Mouse (Mus musculus): ENCODE results near the gene Nufip2. TPM values are rescaled to one million over a fixed set of nuclear protein-coding genes. Genes with fewer than 3 reads are reported as not detected.

Gene Nufip2
- polyA plus RNA-seq, 1 experiment from 2014 or later, result 5.2 TPM

DNA sequence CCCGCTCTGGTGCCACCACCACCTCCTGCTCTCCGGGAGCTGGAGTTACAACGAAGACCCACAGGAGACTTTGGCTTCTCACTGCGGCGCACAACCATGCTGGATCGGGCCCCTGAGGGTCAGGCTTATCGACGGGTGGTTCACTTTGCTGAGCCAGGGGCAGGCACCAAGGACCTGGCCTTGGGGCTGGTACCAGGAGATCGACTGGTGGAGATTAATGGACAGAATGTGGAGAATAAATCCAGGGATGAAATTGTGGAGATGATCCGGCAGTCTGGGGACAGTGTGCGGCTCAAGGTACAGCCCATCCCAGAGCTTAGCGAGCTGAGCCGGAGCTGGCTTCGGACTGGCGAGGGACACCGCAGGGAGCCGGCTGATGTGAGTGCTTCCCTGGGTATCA lies 92.0 kb downstream of the Nufip2 start:
- H3K9ac ChIP-seq, result no peak overlapping the region
- no peak overlapping the region for H3K4me3 ChIP-seq
- no peak overlapping the region for H3K27ac ChIP-seq
- WGBS, result 93% methylated on average over 17 of the region's 17 CpGs
- ATAC-seq (ENCODE audit: insufficient number of reproducible peaks, low FRiP score, low TSS enrichment, low read depth), result no peak
- peaks cover 22% of the 10 kb centered on the region for H3K36me3 ChIP-seq
- H3K9me3 ChIP-seq, result no peaks in the 10 kb centered on the region
- peaks cover 11% of the 10 kb centered on the region for H3K4me1 ChIP-seq
- no peak overlapping the region for H3K4me2 ChIP-seq
- H3K27me3 ChIP-seq, result no peaks in the 10 kb centered on the region

GRCm38 (mm10) chr11:77779240-77779639 lies 93.3 kb downstream of the Nufip2 start:
- Histone ChIP-seq H3K4me1 (peaks cover 24% of the 10 kb centered on the region), H3K27ac (no peak overlapping the region), H3K4me3 (no peak overlapping the region), H3K36me3 (peaks cover 22% of the 10 kb centered on the region), H3K9me3 (no peaks in the 10 kb centered on the region), H3K27me3 (no peaks in the 10 kb centered on the region), H3K4me2 (no peak overlapping the region), H3K9ac (no peak overlapping the region)
- WGBS, result 63% methylated on average over 1 of the region's 1 CpGs
- ATAC-seq (ENCODE audit: insufficient number of reproducible peaks, low FRiP score, low TSS enrichment, low read depth), result no peak

GRCm38 (mm10) chr11:77781088-77781487 lies 95.1 kb downstream of the Nufip2 start:
- Histone ChIP-seq H3K27ac (no peak overlapping the region), H3K36me3 (peaks cover 24% of the 10 kb centered on the region), H3K27me3 (no peaks in the 10 kb centered on the region), H3K9me3 (no peaks in the 10 kb centered on the region), H3K9ac (no peak overlapping the region), H3K4me3 (no peak overlapping the region), H3K4me1 (peaks cover 35% of the 10 kb centered on the region), H3K4me2 (no peak overlapping the region)
- 81% methylated on average over 7 of the region's 7 CpGs for WGBS
- no peak for ATAC-seq (ENCODE audit: insufficient number of reproducible peaks, low FRiP score, low TSS enrichment, low read depth)

- peaks cover 24% of the 10 kb centered on the region for H3K36me3 ChIP-seq
- H3K27me3 ChIP-seq, result no peaks in the 10 kb centered on the region
- peaks cover 40% of the 10 kb centered on the region for H3K4me1 ChIP-seq
- H3K9me3 ChIP-seq, result no peaks in the 10 kb centered on the region
- H3K4me3 ChIP-seq, result no peak overlapping the region
- H3K27ac ChIP-seq, result no peak overlapping the region
- WGBS, result 73% methylated on average over 7 of the region's 7 CpGs
- no peak overlapping the region for H3K4me2 ChIP-seq
- no peak for ATAC-seq (ENCODE audit: insufficient number of reproducible peaks, low FRiP score, low TSS enrichment, low read depth)
- H3K9ac ChIP-seq, result no peak overlapping the region
Measured at GRCm38 (mm10) chr11:77782104-77782815, 96.3 kb downstream of the Nufip2 start.

GRCm38 (mm10) chr11:77783211-77783746 lies 97.3 kb downstream of the Nufip2 start:
- 52% methylated on average over 10 of the region's 10 CpGs for WGBS
- H3K27ac ChIP-seq, result peak overlapping the region; percentile 85
- H3K36me3 ChIP-seq, result peaks cover 14% of the 10 kb centered on the region
- H3K9me3 ChIP-seq, result no peaks in the 10 kb centered on the region
- peaks cover 43% of the 10 kb centered on the region for H3K4me1 ChIP-seq
- no peak for ATAC-seq (ENCODE audit: insufficient number of reproducible peaks, low FRiP score, low TSS enrichment, low read depth)
- no peak overlapping the region for H3K9ac ChIP-seq
- peak overlapping the region; percentile 17; the same call in 1 of the 2 replicates for H3K4me2 ChIP-seq
- no peak overlapping the region for H3K4me3 ChIP-seq
- H3K27me3 ChIP-seq, result no peaks in the 10 kb centered on the region

DNA sequence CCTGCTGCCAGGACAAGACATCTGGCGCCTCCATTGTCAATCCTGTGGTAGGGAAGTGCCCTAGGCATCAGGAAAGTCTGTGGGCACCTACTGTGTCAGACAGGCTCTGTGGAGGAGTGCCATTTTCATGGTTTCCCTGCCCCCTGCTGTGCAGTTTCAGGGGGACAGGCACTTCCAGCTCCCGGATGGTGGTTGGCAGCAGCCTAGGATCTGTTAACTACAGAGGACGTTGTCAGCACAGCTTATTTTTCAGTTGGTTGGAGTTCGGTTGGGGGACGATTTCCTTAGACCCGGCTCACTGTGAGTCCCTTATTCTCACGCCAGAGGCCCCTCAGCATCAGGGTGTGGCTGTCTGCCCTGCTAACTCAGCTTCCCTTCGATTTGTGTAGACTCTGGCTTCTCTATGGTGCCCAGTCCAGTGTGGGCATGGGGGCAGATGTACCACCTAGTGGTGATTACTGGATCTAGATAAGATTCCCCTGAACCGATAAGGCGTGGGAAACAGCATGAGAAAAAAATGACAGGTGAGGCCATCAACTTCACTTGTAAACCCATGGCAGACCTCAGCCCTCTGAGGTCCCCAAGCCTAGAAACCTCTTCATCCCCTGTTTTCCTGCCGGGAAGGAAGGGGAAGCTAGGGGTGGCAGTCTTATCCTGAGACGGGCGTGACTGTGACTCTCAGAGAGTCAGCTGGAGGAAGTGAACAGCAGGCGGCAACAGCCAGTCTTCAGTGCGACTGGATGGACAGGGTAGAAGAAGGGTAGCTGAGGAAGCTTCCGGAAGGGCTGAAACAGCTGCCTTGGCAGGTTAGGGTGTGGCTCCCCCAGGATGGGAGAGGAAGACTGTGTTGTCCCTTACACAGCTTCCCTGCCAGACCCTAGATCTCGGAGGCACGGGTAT lies 98.0 kb downstream of the Nufip2 start:
- Histone ChIP-seq H3K9me3 (no peaks in the 10 kb centered on the region), H3K4me1 (peaks cover 43% of the 10 kb centered on the region), H3K27me3 (no peaks in the 10 kb centered on the region), H3K27ac (peak overlapping the region; percentile 85), H3K9ac (no peak overlapping the region), H3K4me2 (peak overlapping the region; percentile 17; the same call in 1 of the 2 replicates), H3K4me3 (no peak overlapping the region), H3K36me3 (peaks cover 9% of the 10 kb centered on the region)
- WGBS, result 46% methylated on average over 18 of the region's 18 CpGs
- ATAC-seq (ENCODE audit: insufficient number of reproducible peaks, low FRiP score, low TSS enrichment, low read depth), result peak; percentile 31; the same call in 1 of the 2 replicates

- H3K4me1 ChIP-seq, result peaks cover 44% of the 10 kb centered on the region
- peaks cover 9% of the 10 kb centered on the region; the same call in 1 of the 2 replicates for H3K36me3 ChIP-seq
- H3K4me2 ChIP-seq, result no peak overlapping the region
- WGBS, result 74% methylated on average over 9 of the region's 9 CpGs
- H3K27ac ChIP-seq, result peak overlapping the region; percentile 85
- no peaks in the 10 kb centered on the region for H3K9me3 ChIP-seq
- no peak overlapping the region for H3K9ac ChIP-seq
- H3K27me3 ChIP-seq, result no peaks in the 10 kb centered on the region
- no peak for ATAC-seq (ENCODE audit: insufficient number of reproducible peaks, low FRiP score, low TSS enrichment, low read depth)
- no peak overlapping the region for H3K4me3 ChIP-seq
Measured at GRCm38 (mm10) chr11:77784894-77785293, 98.9 kb downstream of the Nufip2 start.

DNA sequence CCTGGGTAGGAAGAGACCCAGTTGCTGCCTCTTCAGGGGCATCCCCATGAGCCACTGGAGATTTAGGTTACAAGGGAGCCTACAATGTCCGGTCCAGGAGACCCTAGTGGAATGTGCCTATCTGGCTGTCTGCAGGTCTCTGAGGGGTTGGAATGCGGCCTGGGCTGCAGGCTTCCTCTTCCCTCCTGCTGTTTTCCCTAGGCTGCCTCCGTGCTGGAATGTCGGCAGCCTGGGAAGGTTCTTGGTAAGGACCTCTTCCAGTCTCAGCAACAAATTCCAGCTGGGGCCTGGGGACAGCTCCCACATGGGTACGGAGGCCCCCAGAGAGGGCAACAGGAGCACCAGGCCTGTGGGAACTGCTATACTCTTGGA lies 99.4 kb downstream of the Nufip2 start:
- Histone ChIP-seq H3K4me2 (no peak overlapping the region; the same call in 1 of the 2 replicates), H3K4me3 (no peak overlapping the region), H3K27me3 (no peaks in the 10 kb centered on the region), H3K27ac (peak overlapping the region; percentile 85), H3K36me3 (peaks cover 9% of the 10 kb centered on the region; the same call in 1 of the 2 replicates), H3K4me1 (peaks cover 48% of the 10 kb centered on the region), H3K9me3 (no peaks in the 10 kb centered on the region), H3K9ac (0 out of 2 replicates have a peak overlapping the region, but pooled peaks have one; percentile 7)
- WGBS, result 20% methylated on average over 5 of the region's 5 CpGs
- no peak for ATAC-seq (ENCODE audit: insufficient number of reproducible peaks, low FRiP score, low TSS enrichment, low read depth)

- no peak for ATAC-seq (ENCODE audit: insufficient number of reproducible peaks, low FRiP score, low TSS enrichment, low read depth)
- Histone ChIP-seq H3K4me3 (no peak overlapping the region), H3K27me3 (no peaks in the 10 kb centered on the region), H3K9ac (0 out of 2 replicates have a peak overlapping the region, but pooled peaks have one; percentile 7), H3K27ac (peak overlapping the region; percentile 85), H3K4me2 (no peak overlapping the region; the same call in 1 of the 2 replicates), H3K36me3 (peaks cover 5% of the 10 kb centered on the region; the same call in 1 of the 2 replicates), H3K4me1 (peaks cover 54% of the 10 kb centered on the region), H3K9me3 (no peaks in the 10 kb centered on the region)
- WGBS, result 48% methylated on average over 7 of the region's 7 CpGs
Measured at GRCm38 (mm10) chr11:77785768-77786561, 100.0 kb downstream of the Nufip2 start.

GRCm38 (mm10) chr11:77787707-77788106 lies 101.8 kb downstream of the Nufip2 start, which contains the start of gene Gm10277:
Gm10277 (minus strand) TSS chr11:77787747.
- peaks cover 5% of the 10 kb centered on the region; the same call in 1 of the 2 replicates for H3K36me3 ChIP-seq
- 79% methylated on average over 5 of the region's 5 CpGs for WGBS
- ATAC-seq (ENCODE audit: insufficient number of reproducible peaks, low FRiP score, low TSS enrichment, low read depth), result no peak
- no peak within 1 kb of the TSS for H3K9ac ChIP-seq
- H3K4me3 ChIP-seq, result no peak within 1 kb of the TSS
- H3K9me3 ChIP-seq, result no peaks in the 10 kb centered on the region
- peak within 1 kb of the TSS; percentile 85; the same call in 1 of the 2 replicates for H3K27ac ChIP-seq
- peaks cover 71% of the 10 kb centered on the region for H3K4me1 ChIP-seq
- no peaks in the 10 kb centered on the region for H3K27me3 ChIP-seq
- no peak within 1 kb of the TSS for H3K4me2 ChIP-seq

GRCm38 (mm10) chr11:77789512-77789911 lies 103.6 kb downstream of the Nufip2 start:
- H3K27me3 ChIP-seq, result no peaks in the 10 kb centered on the region
- H3K4me1 ChIP-seq, result peaks cover 61% of the 10 kb centered on the region
- H3K27ac ChIP-seq, result no peak overlapping the region
- no peaks in the 10 kb centered on the region for H3K9me3 ChIP-seq
- no peak overlapping the region for H3K4me3 ChIP-seq
- no peak overlapping the region for H3K9ac ChIP-seq
- 76% methylated on average over 5 of the region's 5 CpGs for WGBS
- no peak for ATAC-seq (ENCODE audit: insufficient number of reproducible peaks, low FRiP score, low TSS enrichment, low read depth)
- peaks cover 5% of the 10 kb centered on the region; the same call in 1 of the 2 replicates for H3K36me3 ChIP-seq
- no peak overlapping the region for H3K4me2 ChIP-seq
